Mouse (Mus musculus): Measurements from ENCODE around the gene Bcl2a1b. TPM values are rescaled to one million over a fixed set of nuclear protein-coding genes. Genes with fewer than 3 reads are reported as not detected.
"Not testable (repeated sequence)": the region's sequence is repeated elsewhere in the genome, so short reads cannot be mapped to it uniquely, and the experiment has no call there.

The Bcl2a1b gene
- total and polyA plus RNA-seq, 3 experiments = 1.6 to 3.1 (median 1.7) TPM

GRCm38 (mm10) chr9:89240516-89241019 is 41.6 kb downstream of the Bcl2a1b start:
- not testable (repeated sequence) for DNase-seq

GRCm38 (mm10) chr9:89253400-89253799 is 54.4 kb downstream of the Bcl2a1b start:
- DNase-seq = no peak

DNA sequence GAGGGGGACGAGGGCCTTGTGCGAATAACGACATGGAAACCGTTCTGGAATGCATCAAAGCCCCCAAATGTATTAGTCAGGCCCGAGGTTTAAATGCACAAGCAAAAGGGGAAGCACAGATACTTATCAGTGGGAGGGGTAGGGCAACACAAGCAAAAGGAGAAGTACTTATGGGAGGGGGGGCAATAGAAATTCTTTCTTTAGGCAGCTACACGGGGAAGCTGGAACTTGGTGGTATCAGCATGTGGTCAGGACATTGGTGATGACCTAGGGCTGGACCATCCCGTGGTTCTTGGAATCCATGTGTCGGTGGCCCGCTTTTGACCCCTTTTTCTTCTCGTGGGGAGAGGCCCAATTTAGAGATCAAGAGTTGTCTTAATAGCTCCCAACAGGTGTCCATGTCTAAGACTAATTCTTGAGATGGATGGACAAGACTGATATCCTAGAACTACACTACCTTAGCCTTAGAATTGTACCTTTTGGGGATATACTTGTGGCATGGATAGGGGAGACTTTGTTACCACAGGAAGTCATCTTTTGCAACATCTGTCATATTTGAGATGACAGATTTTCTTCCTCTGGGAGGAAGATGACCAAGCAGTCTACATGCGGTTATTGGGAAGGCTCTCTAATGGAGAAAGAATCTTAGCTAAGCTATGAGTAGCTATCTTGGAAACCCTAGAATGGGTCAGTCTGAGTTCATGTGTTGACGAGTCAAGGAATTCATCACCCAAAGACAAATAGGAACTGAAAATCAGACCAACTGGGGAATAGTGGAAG is 57.7 kb downstream of the Bcl2a1b start:
- DNase-seq = no peak

Other genes starting within 250 kb of the Bcl2a1b start
- gene Bcl2a1a, start 242.3 kb upstream of the Bcl2a1b start, total RNA-seq (2021) = 1 to 10 TPM in 1 of 2 experiments, under 1 TPM in 1; 0.86 to 1.1 TPM
- 0.23 and 0.43 TPM in 2 replicates for gene Bcl2a1a, start 242.3 kb upstream of the Bcl2a1b start, polyA plus RNA-seq (2012; rRNA removed)
- under 1 TPM; 0.46 to 0.48 TPM for gene Trim43b, start 106.4 kb upstream of the Bcl2a1b start, total RNA-seq (2021)
- gene Trim43b, start 106.4 kb upstream of the Bcl2a1b start, polyA plus RNA-seq (2012; rRNA removed) = not detected in 2 replicates
- not detected for gene Gm29094, start 170 bp downstream of the Bcl2a1b start, total RNA-seq (2021)
- gene Gm29094, start 170 bp downstream of the Bcl2a1b start, polyA plus RNA-seq (2012; rRNA removed) = not detected in 2 replicates
- gene Mthfs, start 11.5 kb downstream of the Bcl2a1b start, total RNA-seq (2021) = 10 to 100 TPM; 33.2 to 35.1 TPM
- 1.5 and 1.8 TPM in 2 replicates for gene Mthfs, start 11.5 kb downstream of the Bcl2a1b start, polyA plus RNA-seq (2012; rRNA removed)